Mouse (Mus musculus) urinary bladder, postnatal 25 days (tissue): ENCODE measurements around the gene Prss36.
"Not testable (repeated sequence)": the region's sequence is repeated elsewhere in the genome, so short reads cannot be mapped to it uniquely, and the experiment has no call there.

ENCODE experiments used
- DNase-seq: peaks from one replicate; pipeline ENCODE4 v3.0.0; 2022; ENCODE audit warnings: low spot score

Prss36 gene

DNA sequence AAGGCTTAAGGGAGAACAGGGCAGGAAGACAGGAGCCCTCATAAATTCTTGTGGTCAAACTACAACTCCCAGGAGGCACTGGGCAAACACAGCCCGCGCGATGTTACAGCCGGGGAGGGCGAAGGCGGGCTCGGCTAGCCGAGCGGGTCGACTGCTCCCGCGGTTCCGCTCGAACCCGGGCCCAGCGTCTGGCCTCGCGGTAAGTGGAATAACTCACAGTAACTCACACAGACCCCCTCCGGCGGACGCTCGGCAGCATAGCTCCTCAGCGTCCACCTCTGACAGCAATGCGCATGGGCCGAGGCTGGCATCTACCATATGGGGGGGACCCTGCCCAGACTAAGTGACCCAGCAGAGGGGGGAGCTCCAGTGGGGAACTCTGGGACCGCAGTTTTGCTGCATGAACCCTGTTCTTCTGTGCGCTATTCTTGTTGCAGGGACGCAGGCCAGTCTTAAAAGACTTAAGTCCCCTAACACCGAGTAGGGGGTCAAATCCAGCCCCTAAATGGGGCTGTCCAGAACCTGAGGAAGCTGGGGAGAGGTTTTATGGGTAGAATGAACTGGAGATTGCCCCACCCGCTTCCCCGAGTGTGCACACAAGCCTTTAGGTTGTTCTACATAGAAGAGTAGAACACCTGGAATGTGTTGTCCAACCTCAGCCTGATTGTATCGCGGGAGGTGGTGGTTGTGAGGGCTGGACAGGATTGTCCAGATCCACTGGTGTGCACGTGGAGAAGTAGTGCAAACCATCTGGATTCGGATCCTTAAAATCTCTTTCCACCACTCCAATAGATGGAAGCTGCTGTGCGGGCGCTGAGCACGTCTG, 42.3 kb downstream of the Prss36 start, which contains the start of gene Bckdk:
TSS of gene Bckdk (plus strand) at position 112 of the 826 bp plus-strand sequence.
- peak; percentile 73 for DNase-seq

DNA sequence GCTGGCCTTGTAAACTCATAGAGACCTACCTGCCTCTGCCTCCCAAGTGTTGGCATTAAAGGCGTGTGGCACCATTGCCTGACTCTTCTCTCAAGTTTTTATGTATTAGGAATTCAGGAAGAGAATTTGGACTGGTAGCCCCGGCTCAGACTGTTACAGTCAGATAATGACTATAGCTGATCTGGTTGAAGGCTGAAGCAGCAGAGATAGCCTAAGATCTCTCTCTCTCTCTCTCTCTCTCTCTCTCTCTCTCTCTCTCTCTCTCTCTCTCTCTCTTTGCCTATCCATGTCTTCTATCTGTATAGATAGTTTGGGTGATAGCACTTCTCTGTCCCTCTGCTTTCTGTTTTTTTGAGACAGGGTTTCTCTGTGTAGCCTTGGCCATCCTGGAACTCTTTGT, 44.8 kb downstream of the Prss36 start:
- no peak for DNase-seq

DNA sequence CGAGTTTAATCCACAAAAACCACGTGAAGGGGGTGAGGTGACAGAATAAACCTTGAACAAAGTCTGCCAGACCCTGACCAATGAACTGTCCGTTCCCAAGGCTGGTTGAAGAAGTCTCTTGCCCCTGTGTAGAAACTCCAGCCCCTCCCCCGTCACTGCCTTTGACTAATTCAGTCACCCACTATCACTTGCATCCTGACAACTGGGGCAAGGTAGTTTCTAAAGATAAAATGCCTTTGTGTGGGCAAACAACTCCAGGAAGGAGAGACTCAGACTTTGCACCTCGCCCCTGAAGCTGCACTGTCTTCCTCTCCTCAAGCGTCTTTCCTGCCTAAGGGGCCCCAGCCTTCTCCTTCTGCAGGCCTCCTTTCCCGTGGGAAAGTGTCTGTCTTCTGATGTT, 46.5 kb downstream of the Prss36 start:
- DNase-seq, result no peak

DNA sequence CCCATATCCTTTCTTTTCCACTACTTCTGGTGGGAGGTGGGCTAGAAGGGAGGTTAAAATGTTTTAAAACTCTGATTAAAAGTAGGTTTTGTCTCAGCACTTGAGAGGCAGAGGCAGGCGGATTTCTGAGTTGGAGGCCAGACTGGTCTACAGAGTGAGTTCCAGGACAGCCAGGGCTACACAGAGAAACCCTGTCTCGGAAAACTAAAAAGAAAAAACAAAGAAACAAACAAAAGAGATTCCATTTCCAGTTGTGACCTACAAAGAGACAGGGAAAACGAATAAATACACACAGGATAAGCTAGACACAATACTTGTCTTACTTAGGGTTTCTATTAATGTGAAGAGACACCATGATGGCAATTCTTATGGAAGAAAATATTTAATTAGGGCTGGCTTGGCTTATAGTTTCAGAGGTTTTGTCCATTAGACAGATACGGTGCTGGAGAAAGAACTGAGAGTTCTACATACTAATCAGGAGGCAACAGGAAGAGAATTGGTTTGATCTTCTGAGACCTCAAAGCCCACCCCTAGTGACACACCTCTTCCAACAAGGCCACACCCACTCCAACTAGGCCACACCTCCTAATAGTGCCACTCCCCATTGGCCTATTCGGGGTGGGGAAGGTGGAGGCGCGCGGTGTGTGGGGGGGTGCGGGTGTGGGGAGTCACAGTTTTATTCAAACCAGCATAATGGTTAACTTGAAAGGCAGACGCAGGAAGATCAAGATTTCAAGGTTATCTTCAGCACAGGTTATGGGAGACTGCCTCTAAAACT, 48.2 kb downstream of the Prss36 start:
- DNase-seq, result no peak

DNA sequence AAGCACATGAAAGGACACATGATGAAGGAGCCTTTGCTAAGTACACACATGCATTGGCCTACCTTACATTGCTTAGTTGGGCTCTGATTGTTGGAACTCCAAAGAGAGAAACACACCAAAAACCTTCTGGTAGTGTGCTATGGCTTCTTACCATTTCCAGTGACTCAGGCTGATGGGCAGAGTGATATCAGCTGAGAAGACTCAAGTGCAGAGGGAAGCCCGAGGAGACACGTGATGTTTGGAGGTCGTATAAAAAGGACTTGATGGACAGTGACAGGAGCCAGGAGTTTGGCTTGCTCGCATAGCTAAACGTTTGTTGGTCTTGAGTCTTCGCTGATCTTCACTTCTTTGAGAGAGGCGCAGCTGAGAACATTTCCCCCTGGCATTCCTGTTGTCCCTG, 49.0 kb downstream of the Prss36 start:
- no peak for DNase-seq

DNA sequence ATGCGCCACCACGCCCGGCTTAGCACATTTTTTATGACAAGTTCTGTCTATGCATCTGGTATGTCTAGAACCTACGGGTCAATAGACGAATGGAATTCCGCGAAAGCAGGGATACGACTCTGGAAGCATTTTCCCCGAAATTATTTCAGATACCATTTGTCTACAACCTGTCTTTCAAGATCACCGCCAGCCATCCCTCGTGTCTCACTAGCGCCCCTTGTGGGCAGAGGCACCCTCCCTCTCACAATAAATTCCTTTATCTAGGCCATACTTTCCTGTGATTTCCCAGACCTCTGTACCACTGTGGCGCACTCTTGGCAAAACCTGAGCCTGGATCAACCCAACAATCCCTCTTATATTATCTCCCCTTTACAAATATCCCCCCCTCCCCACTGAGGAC, 50.1 kb downstream of the Prss36 start:
- peak; percentile 57 for DNase-seq

DNA sequence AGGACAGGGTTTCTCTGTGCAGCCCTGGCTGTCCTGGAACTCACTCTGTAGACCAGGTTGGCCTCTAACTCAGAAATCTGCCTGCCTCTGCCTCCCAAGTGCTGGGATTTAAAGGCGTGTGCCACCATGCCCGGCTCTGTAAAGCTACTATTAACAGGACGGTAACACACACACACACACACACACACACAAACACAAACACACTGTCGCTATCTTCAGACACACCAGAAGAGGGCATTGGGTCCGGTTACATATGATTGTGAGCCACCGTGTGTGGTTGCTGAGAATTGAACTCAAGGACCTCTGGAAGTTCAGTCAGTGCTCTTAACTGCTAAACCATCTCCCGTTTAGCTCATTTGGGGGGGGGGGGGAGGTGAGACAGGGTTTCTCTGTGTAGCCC, 50.6 kb downstream of the Prss36 start:
- DNase-seq, result not testable (repeated sequence)

DNA sequence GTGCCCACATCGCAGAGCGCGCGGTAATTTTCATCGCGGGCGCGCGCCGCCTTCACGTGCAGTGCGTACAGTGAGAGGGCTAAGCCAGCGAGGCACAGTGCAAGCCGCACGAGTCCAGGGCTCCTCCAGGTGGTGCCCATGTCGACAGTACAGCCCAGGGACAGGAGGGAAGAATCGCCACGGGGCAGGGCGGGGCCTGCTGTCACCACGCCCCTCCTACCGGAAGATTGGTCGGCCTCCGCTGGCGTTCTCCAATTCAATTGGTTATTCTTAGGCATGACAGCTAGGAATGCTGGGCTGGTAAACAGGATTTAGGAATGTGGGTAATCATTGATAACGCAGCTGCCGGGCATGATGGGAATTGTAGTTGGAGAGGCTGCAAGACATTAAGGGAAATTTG, 51.1 kb downstream of the Prss36 start, which contains the start of the genes Gm21974 and Vkorc1:
TSS of gene Gm21974 (minus strand) at position 13 of the 400 bp plus-strand sequence.
TSS of gene Vkorc1 (minus strand) at position 176 of the 400 bp plus-strand sequence.
- peak; percentile 90 for DNase-seq

DNA sequence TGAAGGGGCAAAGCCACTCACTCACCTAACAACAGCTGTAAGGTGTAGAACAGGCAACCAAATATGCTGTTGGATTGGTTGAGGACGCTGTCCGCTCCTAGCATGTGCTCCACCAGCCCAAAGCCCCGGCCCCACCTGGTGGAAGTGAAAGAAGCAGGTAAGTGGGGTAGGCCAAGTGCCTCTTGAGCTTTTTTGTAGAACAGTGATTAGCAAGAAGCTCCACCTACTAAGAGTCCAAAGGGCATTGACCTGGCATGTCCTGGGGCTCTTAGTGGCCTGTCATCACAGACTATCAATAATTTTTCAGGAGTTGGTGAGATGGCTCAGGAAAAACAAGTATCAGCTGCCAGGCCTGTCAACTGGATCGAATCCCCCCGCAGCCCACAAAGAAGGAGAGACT, 52.0 kb downstream of the Prss36 start:
- DNase-seq, result no peak

DNA sequence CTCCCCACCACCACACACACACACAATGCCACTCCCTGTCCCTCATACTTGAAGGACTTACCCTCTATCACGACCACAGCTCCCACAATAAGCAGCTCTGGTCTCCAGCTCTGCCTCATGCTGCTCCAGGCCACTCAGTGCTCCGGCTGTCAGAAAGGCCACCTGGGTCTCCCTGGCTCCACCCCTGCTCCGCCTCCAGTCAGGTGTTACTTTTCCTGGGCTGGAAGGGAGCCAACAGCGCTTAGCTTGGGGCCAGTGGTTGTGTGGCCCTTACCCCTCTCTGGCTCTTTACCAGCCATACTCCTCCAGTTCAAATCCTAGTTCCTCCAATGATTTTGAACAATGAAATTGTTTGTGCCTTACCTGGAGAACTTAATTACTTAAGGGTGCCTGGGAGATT, 55.7 kb downstream of the Prss36 start, which contains the start of gene Prss53:
TSS of gene Prss53 (minus strand) at position 173 of the 400 bp plus-strand sequence.
- no peak for DNase-seq

DNA sequence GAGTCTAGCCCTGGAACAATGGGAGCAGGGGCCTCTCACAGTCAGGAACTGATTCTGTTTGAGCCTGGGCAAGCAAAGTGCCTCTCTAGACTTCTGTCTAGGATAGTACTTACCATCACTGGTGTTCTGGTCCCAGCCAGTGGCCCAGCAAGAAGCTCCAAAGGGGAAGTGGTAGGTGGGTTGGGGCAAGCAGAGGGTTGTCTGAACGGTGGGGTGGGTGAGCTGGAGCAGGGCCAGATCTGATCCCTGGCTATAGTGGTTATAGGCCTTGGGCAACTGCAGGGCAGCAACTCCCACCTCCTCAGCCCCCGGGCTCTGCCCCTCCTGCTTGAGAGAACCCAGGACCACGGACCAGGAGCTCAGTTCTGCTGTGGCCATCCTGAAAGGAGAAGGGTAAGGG, 57.7 kb downstream of the Prss36 start:
- no peak for DNase-seq

DNA sequence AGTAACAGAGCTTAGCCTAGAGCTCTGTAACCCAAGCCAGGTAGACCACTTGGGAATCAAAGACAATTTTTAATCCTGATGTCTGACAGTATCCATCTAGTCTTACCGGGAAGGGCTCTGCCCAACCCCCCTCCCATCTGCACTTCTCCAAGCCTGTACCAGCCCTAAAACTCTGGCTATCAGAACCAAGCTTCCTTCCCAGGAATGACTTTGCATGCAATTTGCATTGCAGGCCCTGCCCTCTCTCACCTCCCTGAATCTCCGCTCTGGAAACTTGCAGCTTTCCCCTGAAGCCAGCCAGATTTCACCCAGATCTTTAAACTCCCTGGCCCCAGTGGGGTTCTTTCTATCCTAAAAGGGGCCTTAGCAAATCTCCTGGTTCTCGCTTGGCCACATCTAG, 58.7 kb downstream of the Prss36 start:
- no peak for DNase-seq

DNA sequence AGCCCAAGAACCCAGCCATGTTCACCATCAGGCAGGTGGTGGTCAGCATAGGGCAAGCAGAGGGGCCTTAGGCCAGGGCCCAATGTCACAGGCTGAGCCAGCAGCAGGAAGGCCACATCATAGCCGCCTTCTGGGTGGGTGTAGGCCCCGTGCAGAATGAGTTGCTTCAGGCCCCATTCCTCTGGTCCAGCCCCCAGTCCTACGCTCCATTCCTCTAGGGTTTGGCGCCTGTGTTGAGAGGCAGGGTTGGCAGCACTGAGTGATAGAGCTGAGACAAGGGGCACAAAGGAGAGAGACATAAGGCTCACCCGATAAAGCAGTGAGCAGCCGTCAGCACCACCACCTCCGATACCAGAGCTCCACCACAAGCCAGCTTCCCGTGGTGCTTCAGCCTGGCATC, 59.3 kb downstream of the Prss36 start:
- no peak for DNase-seq

DNA sequence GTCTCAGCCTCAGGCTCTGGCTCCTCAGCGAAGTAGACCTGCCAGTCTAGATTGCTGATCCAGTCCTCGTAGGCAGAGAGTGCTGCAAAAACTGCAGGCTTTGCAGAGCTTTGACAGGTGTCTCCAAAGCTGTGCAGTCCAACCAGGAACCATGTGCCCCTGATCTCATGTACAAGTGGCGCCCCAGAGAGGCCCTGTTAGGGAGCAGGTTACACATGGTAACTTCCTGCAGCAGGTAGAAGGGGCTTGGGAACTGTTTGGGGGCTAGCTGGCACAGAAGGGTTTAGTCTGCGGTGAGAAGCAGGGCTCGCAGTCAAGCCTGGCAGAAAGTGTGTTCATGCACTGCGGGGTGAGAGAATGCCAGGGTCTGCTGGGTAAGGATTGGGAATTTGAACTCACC, 60.0 kb downstream of the Prss36 start:
- no peak for DNase-seq

DNA sequence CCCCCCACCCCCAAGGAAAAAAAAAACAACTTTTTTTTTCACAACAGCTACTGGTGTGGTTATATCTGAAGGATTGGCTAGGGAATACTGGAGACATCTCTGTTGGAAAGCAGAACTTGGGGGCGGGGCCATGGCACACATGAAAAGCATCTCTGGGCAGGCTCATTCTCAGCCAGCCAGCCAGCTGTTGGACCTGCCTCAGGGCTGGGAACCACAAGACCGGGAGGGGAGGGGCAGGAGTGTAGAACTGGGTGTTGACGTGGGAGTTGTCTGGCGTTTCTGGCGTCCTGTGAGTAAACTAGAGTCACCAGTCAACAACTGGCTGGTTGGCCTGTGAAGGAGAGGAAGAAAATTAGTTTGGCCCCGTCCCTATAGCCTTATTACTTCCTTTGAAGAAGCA, 60.6 kb downstream of the Prss36 start:
- peak; percentile 51 for DNase-seq
